Mouse (Mus musculus) MEL (cell line): ENCODE data around the gene Slc6a21. TPM values are rescaled to one million over a fixed set of nuclear protein-coding genes. Genes with fewer than 3 reads are reported as not detected.

Source experiments
- DNase-seq: peaks from one replicate; pipeline ENCODE4 v3.0.0; 2011; ENCODE audit warnings: low read depth, low spot score
- H3K27ac ChIP-seq: 2 replicates; pipeline ENCODE4 v1.5.1; 2012; ENCODE audit warnings: low read depth, mild to moderate bottlenecking, control low read depth, low read length, moderate library complexity; ENCODE audit not compliant: control insufficient read depth
- H3K27me3 ChIP-seq, 2 experiments: fragments of 150-350 bp in 1 of 2; sonication (generic) in 1 of 2; 2 replicates each; pipeline ENCODE4 v1.6.1; 2012; ENCODE audit warnings: low read length in 2 of 2, mild to moderate bottlenecking in 2 of 2, improper control_type of control experiment in 1 of 2, moderate library complexity in 1 of 2; ENCODE audit not compliant: insufficient read depth in 2 of 2, control insufficient read depth in 1 of 2
- H3K36me3 ChIP-seq, 2 experiments: 2 replicates each; pipeline ENCODE4 v1.6.1; 2012 to 2014; ENCODE audit warnings: low read length in 2 of 2, improper control_type of control experiment in 1 of 2, inconsistent platforms in 1 of 2, mild to moderate bottlenecking in 1 of 2; ENCODE audit not compliant: insufficient read depth in 2 of 2, control insufficient read depth in 1 of 2
- H3K4me1 ChIP-seq, 2 experiments: fragments of 150-350 bp in 1 of 2; sonication (generic) in 1 of 2; 2 replicates each; pipeline ENCODE4 v1.6.1; 2012; ENCODE audit warnings: low read length in 2 of 2, improper control_type of control experiment in 1 of 2, mild to moderate bottlenecking in 1 of 2; ENCODE audit not compliant: insufficient read depth in 2 of 2, control insufficient read depth in 1 of 2
- H3K4me3 ChIP-seq, 2 experiments: fragments of 150-350 bp in 1 of 2; sonication (generic) in 1 of 2; 2 replicates each; pipeline ENCODE4 v1.5.1; 2012; ENCODE audit warnings: low read depth in 2 of 2, low read length in 2 of 2, mild to moderate bottlenecking in 2 of 2, moderate library complexity in 2 of 2, control low read depth in 1 of 2, improper control_type of control experiment in 1 of 2; ENCODE audit not compliant: control insufficient read depth in 1 of 2, insufficient read depth in 1 of 2
- H3K79me2 ChIP-seq: 2 replicates; pipeline ENCODE4 v1.6.1; 2012; ENCODE audit warnings: mild to moderate bottlenecking, low read length, moderate library complexity; ENCODE audit not compliant: control insufficient read depth, poor library complexity, insufficient read depth
- H3K9ac ChIP-seq: 2 replicates; pipeline ENCODE4 v1.6.1; 2012; ENCODE audit warnings: low read depth, mild to moderate bottlenecking, control low read depth, low read length, moderate library complexity; ENCODE audit not compliant: control insufficient read depth, poor library complexity, severe bottlenecking
- H3K9me3 ChIP-seq: fragments of 150-350 bp; sonication (generic); replicated peaks from 2 replicates; pipeline ENCODE4 v1.6.1; 2012; ENCODE audit warnings: mild to moderate bottlenecking, low read length, improper control_type of control experiment, moderate library complexity; ENCODE audit not compliant: insufficient read depth
- BHLHE40 ChIP-seq: IDR thresholded peaks from 2 replicates; pipeline ENCODE4 v1.6.1; 2012; ENCODE audit warnings: low read depth, mild to moderate bottlenecking, inconsistent platforms, low read length, improper control_type of control experiment, borderline replicate concordance
- CHD2 ChIP-seq: IDR thresholded peaks from 2 replicates; pipeline ENCODE4 v1.6.1; 2011; ENCODE audit warnings: low read length, improper control_type of control experiment
- ELF1 ChIP-seq: IDR thresholded peaks from 2 replicates; pipeline ENCODE4 v1.6.1; 2014; ENCODE audit warnings: low read depth, mild to moderate bottlenecking, inconsistent platforms, low read length, improper control_type of control experiment, moderate library complexity
- GABPA ChIP-seq: IDR thresholded peaks from 2 replicates; pipeline ENCODE4 v1.6.1; 2012; ENCODE audit warnings: low read depth, mild to moderate bottlenecking, inconsistent platforms, low read length, improper control_type of control experiment, moderate library complexity
- GATA1 ChIP-seq: IDR thresholded peaks from 2 replicates; pipeline ENCODE4 v1.6.1; 2011; ENCODE audit warnings: low read depth, low read length, improper control_type of control experiment
- MEF2A ChIP-seq: IDR thresholded peaks from 2 replicates; pipeline ENCODE4 v1.6.1; 2014; ENCODE audit warnings: low read depth, mild to moderate bottlenecking, inconsistent platforms, low read length, improper control_type of control experiment; ENCODE audit not compliant: poor library complexity, insufficient replicate concordance, severe bottlenecking; ENCODE audit errors: extremely low read depth
- MXI1 ChIP-seq: IDR thresholded peaks from 2 replicates; pipeline ENCODE4 v1.6.1; 2011; ENCODE audit warnings: mild to moderate bottlenecking, low read depth, low read length, improper control_type of control experiment
- NELFE ChIP-seq: IDR thresholded peaks from 2 replicates; pipeline ENCODE4 v1.6.1; 2011; ENCODE audit warnings: low read depth, low read length, improper control_type of control experiment
- POLR2AphosphoS2 ChIP-seq: IDR thresholded peaks from 2 replicates; pipeline ENCODE4 v1.6.1; 2011; ENCODE audit warnings: low read length, improper control_type of control experiment
- POLR2AphosphoS5 ChIP-seq: IDR thresholded peaks from 2 replicates; pipeline ENCODE4 v1.6.1; 2012; ENCODE audit warnings: low read depth, borderline replicate concordance, mild to moderate bottlenecking, inconsistent platforms, low read length, moderate library complexity, mixed read lengths
- RCOR1 ChIP-seq: IDR thresholded peaks from 2 replicates; pipeline ENCODE4 v1.6.1; 2012; ENCODE audit warnings: low read depth, mild to moderate bottlenecking, inconsistent platforms, low read length, improper control_type of control experiment
- TAL1 ChIP-seq: IDR thresholded peaks from 2 replicates; pipeline ENCODE4 v1.6.1; 2012; ENCODE audit warnings: mild to moderate bottlenecking, inconsistent platforms, low read length, moderate library complexity, mixed read lengths
- TCF12 ChIP-seq: IDR thresholded peaks from 2 replicates; pipeline ENCODE4 v1.6.1; 2014; ENCODE audit warnings: low read depth, mild to moderate bottlenecking, inconsistent platforms, low read length, improper control_type of control experiment, moderate library complexity
- UBTF ChIP-seq: IDR thresholded peaks from 2 replicates; pipeline ENCODE4 v1.6.1; 2012; ENCODE audit warnings: low read depth, mild to moderate bottlenecking, inconsistent platforms, low read length, improper control_type of control experiment, moderate library complexity, borderline replicate concordance; ENCODE audit not compliant: insufficient read depth
- ZNF384 ChIP-seq: IDR thresholded peaks from 2 replicates; pipeline ENCODE4 v1.6.1; 2012; ENCODE audit warnings: low read depth, mild to moderate bottlenecking, inconsistent platforms, low read length, improper control_type of control experiment
- polyA plus RNA-seq, 2 experiments: library from polyadenylated mRNA; stranded (reverse) in 1 of 2; unstranded in 1 of 2; fragments of >175 nt in 1 of 2; fragments of >200 nt in 1 of 2; gene quantifications; 2 replicates each; pipeline versions ENCODE4 v1.2.1 to v1.2.4; 2012; ENCODE audit warnings: low replicate concordance in 2 of 2, low read depth in 1 of 2; ENCODE audit not compliant: insufficient read length in 2 of 2, insufficient read depth in 1 of 2, missing spikeins in 1 of 2
- total RNA-seq: library from RNA; depleted of rRNA; stranded (reverse); fragments of 300-350 nt; gene quantifications from 2 replicates; pipeline ENCODE4 v1.2.3, GENCODE M21; 2012

Slc6a21 gene
- total and polyA plus RNA-seq, 3 experiments, result not detected

DNA sequence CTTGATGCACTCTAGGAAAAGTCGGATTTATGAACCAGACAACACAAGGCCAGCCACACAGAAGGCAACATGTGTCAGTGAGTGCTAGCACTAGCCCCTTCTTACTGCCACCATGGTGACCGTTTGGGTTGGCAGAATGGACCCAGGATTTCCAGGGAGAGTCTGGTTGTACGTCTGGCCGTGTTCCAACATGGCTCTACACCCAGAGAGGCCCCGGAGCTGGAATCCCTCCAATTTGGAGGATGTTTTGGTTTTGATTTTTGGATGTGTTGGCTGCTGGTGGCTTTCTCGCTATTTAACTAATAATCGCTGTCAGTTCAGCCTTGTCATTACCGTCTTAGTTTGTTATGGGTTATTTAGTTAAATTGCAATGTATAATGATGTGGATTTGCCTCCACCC is 25.3 kb downstream of the Slc6a21 start:
- H3K4me3 ChIP-seq, result no peak overlapping the region
- peaks cover 0 to 3% of the 10 kb centered on the region in 2 experiments; a peak in 2 of 4 replicates for H3K4me1 ChIP-seq
- no peak overlapping the region for H3K9ac ChIP-seq
- no peak for DNase-seq
- no peaks in the 10 kb centered on the region for H3K27me3 ChIP-seq
- no peak overlapping the region for H3K27ac ChIP-seq
- no peaks in the 10 kb centered on the region for H3K79me2 ChIP-seq
- H3K36me3 ChIP-seq, result peaks cover 0 to 3% of the 10 kb centered on the region in 2 experiments; a peak in 1 of 4 replicates
- no peak for TF ChIP-seq GATA1
- TF ChIP-seq ZNF384, result no peak
- TF ChIP-seq POLR2AphosphoS5, result no peak
- TF ChIP-seq ELF1, result no peak
- no peak for TF ChIP-seq BHLHE40
- TF ChIP-seq TCF12, result no peak
- TF ChIP-seq POLR2AphosphoS2, result no peak
- no peak for TF ChIP-seq TAL1
- no peak for TF ChIP-seq MEF2A
- TF ChIP-seq UBTF, result no peak
- TF ChIP-seq CHD2, result no peak
- no peak for TF ChIP-seq GABPA
- H3K9me3 ChIP-seq, result no peaks in the 10 kb centered on the region

DNA sequence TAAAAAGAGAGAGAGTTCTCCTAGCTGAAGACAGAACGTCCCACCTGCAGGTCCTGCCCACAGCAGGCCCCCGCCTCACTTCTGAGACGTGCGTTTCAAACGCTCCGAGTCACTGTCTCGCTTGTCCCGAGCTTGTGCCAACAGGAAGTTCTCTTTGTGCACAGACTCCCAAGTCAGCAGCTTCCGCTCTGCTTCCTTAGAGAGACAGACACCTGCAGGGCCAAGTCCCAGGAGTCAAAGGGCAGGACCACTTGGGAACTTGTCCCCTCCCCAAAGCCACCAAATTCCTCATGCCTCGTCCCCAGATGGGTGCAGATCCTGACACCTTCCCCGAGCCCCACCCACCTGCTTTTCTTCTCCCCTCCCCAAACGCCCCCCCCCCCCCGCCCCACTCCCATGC is 27.6 kb downstream of the Slc6a21 start:
- Histone ChIP-seq H3K27ac (no peak overlapping the region), H3K9ac (peak overlapping the region; percentile 54), H3K4me1 (peaks cover 0 to 7% of the 10 kb centered on the region in 2 experiments; a peak in 2 of 4 replicates), H3K9me3 (no peaks in the 10 kb centered on the region), H3K27me3 (no peaks in the 10 kb centered on the region), H3K79me2 (no peaks in the 10 kb centered on the region), H3K36me3 (peaks cover 0 to 3% of the 10 kb centered on the region in 2 experiments; a peak in 1 of 4 replicates), H3K4me3 (peak overlapping the region; percentile 30 to 48)
- DNase-seq, result peak; percentile 61
- TF ChIP-seq UBTF, result no peak
- TF ChIP-seq MXI1, result 0 out of 2 replicates have a peak, but pooled peaks have one; percentile 2
- 0 out of 2 replicates have a peak, but pooled peaks have one; percentile 25 for TF ChIP-seq NELFE
- TF ChIP-seq RCOR1, result no peak
